Mouse (Mus musculus) granulocyte monocyte progenitor cell, adult 5-6 weeks (primary cell): ENCODE results near the gene Slc37a1. TPM values are rescaled to one million over a fixed set of nuclear protein-coding genes. Genes with fewer than 3 reads are reported as not detected.

Experiments
- ATAC-seq: replicated peaks from 2 replicates; pipeline ENCODE4 v1.8.0; 2016; ENCODE audit warnings: mild to moderate bottlenecking, moderate TSS enrichment, inconsistent platforms; ENCODE audit not compliant: poor library complexity, severe bottlenecking
- total RNA-seq, 2 experiments: library from RNA; stranded (forward) in 1 of 2; stranded (reverse) in 1 of 2; fragments of 200-712, 200-1000 nt in 1 of 2; fragments of >200 nt in 1 of 2; fragmentation: Nextera tagmentation in 1 of 2; gene quantifications; 2 replicates each; pipeline ENCODE4 v1.2.3; 2014 to 2017

Gene Slc37a1
- total RNA-seq, 2 experiments from 2014 or later = 7.4 to 8.0 TPM

DNA sequence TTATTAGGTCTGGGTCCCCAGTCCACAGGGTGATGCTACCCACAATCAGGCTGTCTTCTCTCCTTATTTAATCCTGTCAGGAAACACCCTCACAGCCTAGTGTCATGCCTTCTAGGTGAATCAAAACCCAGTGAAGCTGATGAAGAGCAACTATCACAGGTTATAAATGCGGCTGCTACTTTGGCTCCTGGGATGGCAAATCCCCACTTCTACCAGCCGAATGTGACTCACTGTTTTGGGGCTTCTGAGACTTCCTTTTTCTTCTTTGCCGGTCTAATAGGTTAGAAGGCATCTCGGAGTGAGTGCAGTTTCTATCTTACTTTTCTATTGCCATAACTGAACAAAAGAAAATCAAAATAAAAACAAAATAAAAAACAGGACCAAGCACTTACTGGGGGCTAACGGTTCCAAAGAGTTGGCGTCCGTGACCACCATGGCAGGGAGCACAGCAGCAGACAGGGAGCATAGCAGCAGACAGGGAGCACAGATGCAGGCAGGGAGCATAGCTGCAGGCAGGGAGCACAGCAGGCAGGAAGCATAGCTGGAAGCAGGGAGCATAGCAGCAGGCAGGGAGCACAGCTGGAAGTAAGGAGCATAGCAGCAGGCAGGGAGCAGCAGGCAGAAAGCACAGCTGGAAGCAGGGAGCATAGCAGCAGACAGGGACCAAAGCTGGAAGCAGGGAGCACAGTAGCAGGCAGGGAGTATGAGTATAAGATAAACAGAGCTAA is 2.6 kb downstream of the Slc37a1 start:
- ATAC-seq = no peak

DNA sequence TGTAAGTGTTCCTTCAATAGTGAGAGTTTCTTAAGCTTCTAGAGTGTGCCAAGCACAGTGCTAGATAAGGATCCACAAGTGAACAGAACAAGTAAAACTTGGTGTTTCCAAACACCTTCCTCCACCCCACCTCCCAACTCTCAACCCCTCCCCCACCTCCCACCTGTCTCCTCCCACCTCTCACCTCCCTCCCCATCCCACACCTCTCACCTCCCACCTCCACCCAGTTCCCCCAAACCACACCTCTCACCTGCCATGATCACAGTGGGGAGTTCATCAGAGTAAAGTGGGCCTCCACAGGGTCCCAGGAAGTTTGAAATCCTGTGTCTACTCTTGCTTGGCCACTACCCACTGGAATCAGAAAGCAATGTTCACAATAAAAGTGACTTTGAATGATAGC is 3.7 kb downstream of the Slc37a1 start:
- no peak for ATAC-seq

DNA sequence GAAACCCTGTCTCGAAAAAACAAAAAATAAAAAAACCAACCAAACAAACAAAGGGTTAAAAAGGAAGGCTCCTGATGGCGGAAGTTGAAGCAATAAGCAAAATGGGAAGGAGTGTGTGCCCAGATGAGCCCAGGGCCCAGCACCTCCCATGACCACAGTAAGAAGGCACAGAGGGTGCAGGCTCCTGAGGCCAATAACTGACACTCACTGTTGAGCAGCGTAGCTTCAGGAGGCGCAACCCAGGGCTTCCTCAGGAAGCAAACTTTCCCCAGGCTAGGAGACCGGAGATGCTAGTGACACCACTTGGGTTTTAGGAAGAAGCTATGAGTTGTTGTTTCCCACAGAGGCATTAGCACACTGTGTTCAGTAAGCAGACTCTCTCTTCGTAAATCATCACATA is 4.3 kb downstream of the Slc37a1 start:
- peak; percentile 82 for ATAC-seq

DNA sequence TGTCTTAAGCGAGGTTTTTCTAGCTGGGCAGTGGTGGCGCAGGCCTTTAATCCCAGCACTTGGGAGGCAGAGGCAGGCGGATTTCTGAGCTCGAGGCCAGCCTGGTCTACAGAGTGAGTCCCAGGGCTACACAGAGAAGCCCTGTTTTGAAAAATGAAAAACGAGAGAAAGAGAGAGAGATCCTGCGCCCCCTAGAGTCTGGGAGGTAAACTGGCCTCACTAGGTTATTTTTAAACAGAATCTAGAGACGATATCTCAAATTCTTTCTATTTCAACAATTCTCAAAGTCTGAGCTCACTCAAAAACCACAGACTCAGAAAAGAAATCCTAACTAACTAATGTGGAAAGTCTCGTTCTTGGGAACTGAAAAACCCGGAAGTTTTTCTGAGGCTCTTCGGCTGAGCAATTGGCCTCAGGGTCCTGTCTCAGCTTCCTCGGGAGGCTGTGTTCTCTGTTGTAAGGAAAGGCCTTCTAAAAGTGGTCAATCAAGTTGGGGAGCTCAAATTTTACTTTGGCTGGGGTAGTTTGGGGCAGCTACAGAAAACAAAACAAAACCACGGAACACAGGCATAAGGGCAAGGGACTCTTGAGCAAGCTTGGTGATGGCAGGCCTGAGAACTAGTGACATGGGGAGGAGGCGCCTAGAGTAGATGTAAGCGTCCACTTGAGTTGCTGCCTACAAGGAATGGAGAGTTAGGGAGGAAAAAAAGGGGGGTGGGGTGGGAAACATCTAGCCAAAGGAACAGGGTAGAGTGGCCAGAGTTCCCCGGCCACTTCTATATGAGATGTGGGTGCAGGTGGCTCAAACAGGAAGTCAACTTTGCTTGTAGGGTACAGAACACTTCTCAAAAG is 8.0 kb downstream of the Slc37a1 start:
- ATAC-seq = no peak; the same call in 1 of the 2 replicates

DNA sequence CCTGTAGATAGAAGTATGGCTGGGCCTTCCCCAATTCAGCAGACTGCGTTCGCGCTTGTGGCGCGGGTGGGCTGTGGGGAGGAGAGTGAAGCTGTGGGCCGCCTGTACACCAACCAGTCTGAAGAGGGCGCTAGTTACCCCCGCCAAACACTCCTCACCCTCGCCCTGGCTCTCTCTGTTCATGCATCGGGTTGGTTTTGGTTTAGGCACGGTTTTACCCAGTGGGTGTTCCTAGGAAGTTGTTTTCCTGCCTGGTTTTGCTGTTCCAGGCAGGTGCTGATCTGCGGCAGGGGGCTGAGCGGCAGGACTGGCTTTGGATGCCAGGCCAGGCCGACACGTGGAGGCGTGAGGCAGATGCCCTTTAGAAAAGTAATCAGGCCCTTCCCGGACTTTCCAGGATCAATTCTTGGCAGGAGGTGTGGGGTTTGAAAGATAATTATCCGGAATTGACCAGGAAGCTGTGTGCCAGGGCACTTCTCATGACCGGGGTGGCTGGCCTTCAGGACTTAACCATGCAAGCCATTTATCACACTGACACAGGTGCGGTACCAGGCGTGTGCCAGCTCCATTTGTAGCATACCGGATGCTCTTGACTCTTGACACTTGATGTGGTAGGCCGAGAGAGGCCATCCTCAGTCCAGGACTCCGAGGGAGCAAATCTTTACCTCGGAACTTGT is 8.8 kb downstream of the Slc37a1 start:
- ATAC-seq = peak; percentile 61

DNA sequence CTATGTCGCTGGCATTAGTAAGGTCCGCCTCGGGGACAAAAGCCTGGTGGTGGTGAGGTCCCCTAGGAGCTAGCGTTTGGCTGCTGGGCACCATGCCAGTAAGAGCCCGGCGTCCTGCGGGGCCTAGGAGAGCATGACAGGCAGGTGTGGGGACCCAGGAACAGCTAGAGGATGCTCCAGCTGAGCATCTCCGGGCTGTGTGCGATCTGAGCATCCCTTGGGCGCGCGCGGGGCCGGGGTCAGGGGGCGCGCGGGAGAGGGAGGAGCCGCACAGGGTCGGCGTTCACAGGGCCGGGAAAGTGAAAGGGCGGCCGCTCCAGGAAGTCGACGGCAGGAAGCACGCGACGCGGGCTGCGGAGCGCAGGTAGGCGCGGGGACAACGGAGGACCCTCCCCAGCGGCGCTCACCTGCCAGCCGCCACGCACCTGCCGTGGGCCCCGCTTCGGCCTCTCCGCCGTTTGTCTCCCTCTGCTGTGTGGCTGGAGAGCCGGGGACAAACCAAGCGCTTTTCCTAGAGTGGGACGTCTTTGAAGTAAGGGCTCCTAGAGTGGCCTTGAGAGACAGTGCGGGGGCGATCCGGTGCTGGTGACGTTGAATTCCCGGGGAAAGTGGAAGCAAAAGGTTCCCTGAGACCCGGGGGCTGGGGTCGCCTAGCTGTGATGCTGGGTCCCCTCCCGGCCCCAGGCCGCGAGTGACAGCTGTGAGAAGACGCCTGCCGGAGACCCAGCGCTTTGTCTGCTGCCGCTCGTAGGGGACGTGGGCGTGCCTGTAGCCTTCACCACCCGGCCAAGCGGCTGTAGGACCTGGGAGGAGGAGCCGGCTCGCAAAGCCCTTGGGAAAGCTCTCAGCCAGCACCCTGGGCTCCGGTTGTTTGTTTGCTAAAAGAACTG is 9.5 kb downstream of the Slc37a1 start:
- peak; percentile 78 for ATAC-seq

DNA sequence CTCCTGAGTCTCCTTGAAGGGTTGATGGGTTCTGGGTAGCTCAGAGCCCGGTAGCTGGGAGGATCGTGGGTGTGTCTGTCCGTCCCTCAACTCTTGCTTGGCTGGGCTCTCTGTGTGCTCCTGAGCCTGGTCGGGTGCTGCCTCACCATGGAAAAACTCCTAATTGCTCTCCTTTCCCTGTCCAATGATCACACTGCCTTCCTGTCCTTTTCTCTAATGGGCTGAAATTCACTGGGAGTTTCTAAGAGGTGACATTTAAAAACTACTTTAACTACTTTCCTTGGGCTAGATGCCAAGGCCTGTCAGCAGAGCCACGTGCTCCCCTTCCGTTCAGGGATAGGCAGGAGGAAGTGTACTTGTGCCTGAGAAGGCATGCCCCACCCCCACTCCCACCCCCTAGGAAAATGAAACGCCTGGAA is 10.9 kb downstream of the Slc37a1 start:
- ATAC-seq = no peak

DNA sequence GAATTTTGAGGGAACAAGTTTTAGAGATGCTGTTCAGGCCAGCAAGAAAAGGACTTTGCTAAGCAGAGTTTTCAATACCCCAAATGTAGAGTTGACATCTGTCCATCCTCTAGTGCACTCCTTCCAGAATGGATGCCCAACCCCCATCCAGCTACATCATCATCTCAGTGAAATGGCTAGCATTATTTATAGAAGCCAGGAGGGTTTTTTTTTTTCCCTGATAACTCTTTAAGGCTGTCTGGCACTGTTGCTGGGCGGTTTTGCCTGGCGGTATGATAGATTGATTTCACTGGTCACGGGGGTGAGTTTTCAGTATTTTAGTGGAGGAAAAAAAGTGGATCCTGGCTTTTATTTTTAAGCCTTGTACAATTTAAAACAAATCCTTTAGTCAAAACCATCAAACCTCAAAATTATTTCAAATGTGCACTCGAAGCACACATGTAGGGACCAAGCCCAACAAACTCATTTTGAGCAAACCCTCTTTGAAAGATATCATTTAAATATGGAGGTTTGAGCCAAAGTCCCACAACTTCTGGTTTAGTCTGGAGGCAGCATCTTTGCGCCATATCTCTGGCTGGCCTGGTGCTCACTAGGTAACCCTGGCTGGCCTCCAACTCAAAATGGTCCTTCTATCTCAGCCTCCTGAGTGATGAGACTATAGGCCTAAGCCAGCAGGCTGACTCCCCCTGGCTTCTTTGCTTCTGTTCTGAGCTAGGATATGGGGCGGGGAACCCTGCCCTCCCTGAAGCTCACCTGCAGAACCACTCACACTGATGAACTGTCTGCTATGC is 12.0 kb downstream of the Slc37a1 start:
- ATAC-seq = no peak

DNA sequence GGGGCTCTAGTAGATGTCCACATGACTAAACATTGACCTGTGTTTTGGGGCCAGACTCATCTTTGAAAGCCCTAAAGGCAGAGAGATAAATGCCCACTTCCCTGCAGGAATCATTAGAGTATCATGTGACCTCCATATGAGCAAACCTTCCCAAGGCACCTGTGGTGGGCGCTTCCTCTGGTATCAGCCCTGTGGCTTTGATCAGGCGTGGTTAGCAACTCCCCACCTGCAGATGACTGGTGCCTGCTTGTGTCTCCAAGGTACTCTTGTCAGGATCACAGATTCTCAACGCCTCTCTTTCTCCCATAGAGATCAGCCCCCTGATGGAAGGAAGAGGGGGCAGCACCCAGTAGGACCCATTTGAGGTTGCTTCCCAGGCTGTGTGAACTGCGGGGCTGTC is 13.4 kb downstream of the Slc37a1 start:
- no peak for ATAC-seq

DNA sequence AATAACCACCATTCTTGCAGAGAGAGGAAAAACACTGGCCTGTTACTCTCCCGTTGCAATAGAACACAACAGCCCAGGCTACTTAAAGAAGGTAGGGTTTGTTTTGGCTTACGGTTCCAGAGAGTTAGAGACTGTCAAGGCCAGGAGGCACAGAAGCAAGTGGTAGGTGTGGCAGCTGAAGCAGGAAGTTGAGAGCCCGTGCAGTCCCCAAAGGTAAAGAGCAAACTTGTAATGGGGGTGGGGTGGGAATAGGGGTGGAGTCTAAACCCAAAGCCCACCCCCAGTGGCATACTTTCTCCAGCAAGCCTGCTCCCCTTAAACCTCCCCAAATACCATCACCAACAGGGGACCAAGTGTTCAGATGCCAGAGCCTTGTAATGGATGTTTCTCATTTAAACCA is 14.1 kb downstream of the Slc37a1 start:
- ATAC-seq = no peak

DNA sequence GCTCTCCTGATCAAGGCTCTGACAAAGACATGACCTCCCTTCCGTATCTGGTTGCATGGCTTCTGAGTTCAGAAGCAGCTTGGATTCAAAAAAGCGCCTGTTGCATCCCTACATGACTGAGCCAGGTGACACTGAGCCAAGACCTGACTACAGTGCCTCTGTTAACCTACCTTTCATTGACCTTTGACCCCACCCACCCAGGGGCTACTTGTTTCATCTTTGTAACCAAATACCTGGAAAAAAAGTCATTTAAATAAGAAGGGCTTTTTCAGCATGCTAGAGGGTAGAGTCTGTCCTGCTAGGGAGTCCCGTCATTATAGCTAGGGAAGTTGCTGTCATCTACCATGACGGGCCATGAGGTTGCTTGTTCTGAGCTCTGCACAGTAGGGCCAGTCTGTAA is 16.8 kb downstream of the Slc37a1 start:
- ATAC-seq = no peak

DNA sequence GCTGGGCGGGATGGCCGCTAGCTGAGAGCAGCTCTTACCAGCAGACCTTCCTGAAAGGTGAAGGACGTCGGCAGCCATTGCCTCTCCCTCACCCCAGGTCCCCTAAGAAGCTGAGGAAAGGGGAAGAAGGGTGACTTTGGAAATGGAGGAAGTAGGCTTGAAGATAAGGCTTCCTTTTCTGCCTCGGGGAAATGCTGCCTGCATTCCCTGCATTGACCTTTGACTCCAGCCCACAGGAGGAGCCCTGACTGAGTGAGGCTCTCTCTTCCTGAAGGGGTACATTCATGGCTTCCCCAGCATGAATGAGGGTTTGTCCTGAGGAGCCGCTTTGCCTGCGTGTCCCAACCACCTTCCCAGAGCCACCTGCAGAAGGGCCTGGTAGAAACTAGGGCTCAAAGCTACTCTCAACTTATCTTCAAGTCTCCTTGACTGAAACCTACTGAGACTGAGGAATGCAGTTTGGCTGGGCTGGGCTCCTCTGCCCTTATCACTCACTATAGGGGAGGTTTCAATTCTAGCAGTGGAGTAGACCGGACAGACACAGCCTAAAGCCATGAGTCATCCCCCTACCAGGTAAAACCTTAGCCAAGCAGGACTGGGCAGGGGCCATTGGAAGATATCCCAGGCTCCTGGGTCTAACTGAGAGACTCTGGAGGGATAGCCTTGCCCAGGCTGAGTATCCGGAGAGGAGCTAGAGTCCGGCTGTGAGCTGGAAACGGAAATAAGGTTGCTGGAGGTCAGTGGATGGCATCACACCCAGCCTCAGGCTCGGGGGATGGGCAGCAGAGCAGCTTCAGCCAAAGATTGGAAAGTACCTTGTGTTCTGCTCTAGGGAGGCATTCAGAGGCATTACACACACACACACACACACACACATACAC is 18.5 kb downstream of the Slc37a1 start:
- ATAC-seq = peak; percentile 82

DNA sequence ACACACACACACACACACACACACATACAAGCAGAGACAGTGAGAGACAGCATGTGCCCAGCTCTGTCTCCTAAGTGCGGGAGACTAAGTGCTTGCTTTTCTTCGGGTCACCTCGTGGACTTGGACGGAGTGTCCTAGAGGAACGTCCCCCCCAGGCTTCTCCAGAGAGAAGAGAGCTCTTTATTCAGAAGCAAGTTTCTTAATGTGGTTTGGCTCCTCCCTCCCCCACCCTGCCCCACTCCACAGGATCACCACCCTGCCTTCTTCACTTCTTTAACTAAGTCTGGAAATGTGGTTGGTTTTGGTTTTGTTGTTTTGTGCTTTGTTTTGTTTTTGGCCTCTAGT is 19.2 kb downstream of the Slc37a1 start:
- ATAC-seq = no peak

DNA sequence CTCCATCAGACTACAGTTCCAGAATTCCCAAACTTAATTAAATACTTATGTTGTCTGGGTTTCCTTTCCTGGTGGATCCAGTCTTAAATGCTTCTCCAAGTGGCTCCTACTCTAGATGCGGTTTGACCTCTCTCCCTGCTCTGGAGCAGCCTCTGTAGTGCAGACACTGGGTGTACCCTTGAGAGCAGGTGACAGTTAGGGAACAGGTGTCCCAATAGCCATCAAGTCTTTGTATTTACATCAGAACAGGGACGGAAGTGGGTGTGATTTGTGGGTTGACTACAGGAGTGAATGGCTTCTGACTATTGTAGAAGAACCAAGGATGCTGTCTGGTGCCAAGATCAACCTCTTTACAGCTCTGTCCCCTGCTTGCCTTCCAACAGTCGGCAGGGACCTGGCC is 21.2 kb downstream of the Slc37a1 start:
- no peak for ATAC-seq

DNA sequence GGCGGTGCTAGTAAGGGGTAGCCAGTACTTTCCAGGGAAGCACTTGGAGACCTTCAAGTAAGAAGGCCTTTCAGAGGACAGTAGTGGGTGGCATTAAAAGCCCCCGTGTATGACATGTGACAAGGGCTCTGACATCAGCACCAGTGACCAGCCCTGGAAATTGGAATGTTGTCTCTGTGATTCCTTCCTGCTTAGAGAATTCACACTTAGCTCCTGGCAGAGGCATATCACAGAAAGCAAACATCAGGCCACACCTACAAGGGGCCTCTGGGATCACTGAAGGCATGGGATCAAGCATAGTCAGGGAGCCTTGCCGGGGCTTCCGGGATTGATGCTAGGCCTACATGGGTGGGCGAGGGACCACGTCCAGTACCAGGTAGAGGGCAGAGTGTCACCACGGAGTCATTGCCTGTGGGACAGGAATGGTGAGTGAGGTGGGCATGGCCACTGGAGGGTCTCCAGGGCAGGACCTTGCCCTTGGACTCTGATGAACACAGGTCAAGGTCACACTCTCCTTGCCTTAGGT is 21.8 kb downstream of the Slc37a1 start:
- ATAC-seq = no peak

DNA sequence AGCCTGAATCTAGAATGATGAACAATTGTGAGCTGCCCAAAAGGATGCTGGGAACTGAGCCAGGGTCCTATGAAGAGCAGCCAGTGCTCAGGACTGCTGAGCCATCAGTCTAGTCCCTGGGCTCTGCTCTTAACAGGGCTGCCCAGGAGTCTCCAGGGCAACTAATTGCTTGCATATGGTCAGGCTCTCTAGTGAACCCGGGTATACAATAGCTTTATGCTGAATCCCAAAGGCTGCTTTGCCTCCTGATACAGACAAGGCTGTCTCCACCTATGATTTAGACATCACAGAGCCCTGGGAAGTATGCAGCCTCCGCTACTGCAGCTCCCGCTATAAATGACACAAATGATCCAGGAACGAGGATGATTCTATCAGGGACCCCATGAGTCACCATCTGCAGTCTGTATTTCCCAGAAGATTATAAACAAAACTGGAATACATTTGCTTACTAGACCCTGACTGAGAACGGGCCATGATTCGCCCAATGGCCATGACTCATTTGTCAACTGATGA is 22.7 kb downstream of the Slc37a1 start:
- no peak for ATAC-seq

DNA sequence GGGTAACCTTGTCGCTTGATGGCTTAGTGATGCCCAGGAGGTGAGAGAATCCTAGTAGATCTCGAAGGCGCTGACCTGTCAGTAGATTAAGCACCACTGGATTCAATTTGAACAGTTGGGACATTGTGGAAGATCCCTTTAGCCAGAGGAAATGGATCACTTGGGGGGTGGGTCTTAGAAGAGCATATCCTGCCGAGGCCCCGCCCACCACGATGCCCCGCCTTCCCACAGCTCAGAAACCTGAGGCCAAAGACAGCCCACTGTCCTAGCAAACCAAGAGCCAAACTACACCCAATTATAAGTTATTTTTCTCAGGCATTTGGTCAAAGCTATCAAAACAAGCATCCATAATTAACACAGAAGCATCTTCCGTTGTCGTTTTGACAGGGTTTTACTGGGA is 24.5 kb downstream of the Slc37a1 start:
- ATAC-seq = no peak

DNA sequence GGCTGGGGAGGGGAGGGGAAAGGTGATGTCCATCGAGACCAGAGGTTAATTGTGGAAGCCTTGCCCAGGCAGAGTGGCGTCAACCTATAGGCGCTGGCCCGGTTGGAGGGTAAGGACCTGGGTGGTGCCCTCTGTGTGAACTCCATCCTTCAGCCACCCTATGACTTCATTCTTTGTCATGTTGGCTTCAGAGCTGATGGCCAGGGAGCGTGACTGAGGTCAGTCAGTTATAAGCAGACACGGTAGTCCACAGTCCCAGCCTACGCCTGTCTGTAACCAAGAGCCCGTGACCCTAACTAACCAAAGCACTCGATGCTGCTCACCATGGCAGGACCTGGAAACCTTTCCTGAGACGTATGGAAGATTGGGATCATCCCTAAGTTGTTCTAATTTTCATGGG is 26.1 kb downstream of the Slc37a1 start:
- no peak for ATAC-seq
